8 mouse cellular contexts compared by ENCODE assay signal in the genomic region with DNA sequence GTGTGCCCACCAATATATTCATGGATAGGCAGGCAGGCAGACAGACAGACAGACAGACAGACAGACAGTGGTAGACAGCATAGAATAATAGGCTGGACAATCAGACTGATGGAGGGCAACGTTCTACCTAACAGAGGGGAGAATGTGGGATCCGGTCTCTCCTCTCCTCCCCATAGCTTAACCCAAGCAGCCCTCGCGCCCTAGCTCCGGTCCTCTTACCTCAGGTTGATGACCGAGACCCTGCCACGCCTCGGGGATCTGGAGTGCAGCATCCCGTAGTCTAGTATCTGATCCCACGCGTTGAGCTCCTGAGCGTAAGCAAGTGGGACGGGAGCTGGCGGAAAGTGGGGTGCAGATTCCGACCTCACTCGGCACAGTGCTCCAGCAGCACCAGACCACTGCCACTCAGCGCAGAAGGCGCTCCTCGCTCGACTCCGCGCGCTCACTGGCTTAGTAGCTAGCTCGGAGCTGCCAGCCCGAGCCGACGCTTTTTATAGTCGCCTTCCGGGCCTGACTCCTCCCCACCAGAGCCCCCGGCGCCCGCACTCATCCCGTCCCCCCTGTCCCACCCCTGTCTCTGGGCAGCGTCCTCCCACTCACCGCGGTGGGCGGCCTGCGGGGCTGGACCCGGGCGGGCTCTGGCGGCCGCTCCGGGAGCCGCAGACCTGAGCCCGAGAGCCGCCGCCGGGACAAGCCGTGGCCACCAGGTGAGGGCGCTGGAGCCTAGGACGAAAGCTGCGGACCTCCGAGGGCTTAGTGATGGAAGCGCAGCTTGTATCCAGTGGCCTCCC. TPM values are rescaled to one million over a fixed set of nuclear protein-coding genes. Genes with fewer than 3 reads are reported as not detected.
DNase-seq lines count a peak whose midpoint lies in the region; ATAC-seq lines count a peak whose summit lies in the region.

Gene Cemip, minus strand, starts transcription at position 464 of the 791 bp plus-strand sequence.

- no peaks in the 10 kb centered on the region for H3K36me3 ChIP-seq in hindbrain, embryonic 16.5 days (ENCODE audit: control insufficient read depth, insufficient read depth, low read length)

- peaks cover 7% of the 10 kb centered on the region for H3K4me1 ChIP-seq in hindbrain, embryonic 16.5 days (ENCODE audit: control insufficient read depth, insufficient read depth, low read depth, low read length)

- peak; percentile 50 for ATAC-seq in common myeloid progenitor, adult 5-6 weeks (replicated peaks; ENCODE audit: low read depth, poor library complexity, severe bottlenecking)
- ATAC-seq in hindbrain, embryonic 16.5 days: peak; percentile 92

- no peak within 1 kb of the TSS for H3K27ac ChIP-seq in hindbrain, embryonic 16.5 days (ENCODE audit: low read depth, low read length)

- peak within 1 kb of the TSS; percentile 71 for H3K4me2 ChIP-seq in hindbrain, embryonic 16.5 days (ENCODE audit: low read length)

- H3K4me3 ChIP-seq in hindbrain, embryonic 16.5 days (ENCODE audit: low read length): peak within 1 kb of the TSS; percentile 49

- peak; percentile 81 for DNase-seq in ZHBTc4 (ENCODE audit: low read depth, low spot score)
- DNase-seq in gastrocnemius, adult 8-10 months (ENCODE audit: low spot score in 2 of 2): peak; percentile 56 to 57
- DNase-seq in left cerebral cortex, adult 11 months (ENCODE audit: low spot score): peak; percentile 70
- peak; percentile 89 for DNase-seq in lung, postnatal 14 days
- peak; percentile 72 for DNase-seq in retina, postnatal 7 days (ENCODE audit: low read depth, low spot score)
- peak; percentile 67 to 71 for DNase-seq in thymus, postnatal 36 days

- WGBS in hindbrain, embryonic 16.5 days: under 1% methylated on average over 42 of the region's 54 CpGs

- no peaks in the 10 kb centered on the region for H3K9me3 ChIP-seq in hindbrain, embryonic 16.5 days (ENCODE audit: control insufficient read depth, low read length)

- no peaks in the 10 kb centered on the region; the same call in none of the 2 replicates for H3K27me3 ChIP-seq in hindbrain, embryonic 16.5 days (replicated peaks; ENCODE audit: control insufficient read depth, insufficient read depth, low read length)

- peak within 1 kb of the TSS; percentile 67 for H3K9ac ChIP-seq in hindbrain, embryonic 16.5 days (ENCODE audit: low read depth, low read length)

RNA-seq across cellular contexts. Expression of gene Cemip, which starts in this region (rescaled TPM):
- not detected in 2 replicates for total RNA-seq in common myeloid progenitor, adult 5-6 weeks (2017)
- under 1 TPM in 1 of 4 experiments, not detected in 3; 0.15 TPM for total RNA-seq in gastrocnemius, adult 8-10 months (2022)
- 0.81 and 0.97 TPM in 2 replicates for polyA plus RNA-seq in hindbrain, embryonic 16.5 days (2015; fragmentation: Nextera tagmentation; extraction: Ambion mirVana)

Comparison
In these comparisons a context has a peak if more than half of its experiments do, and no peak if none do; other contexts are left out.
1. Peak in ATAC-seq in common myeloid progenitor, adult 5-6 weeks; RNA of the gene not detected or under 1 TPM.
2. Peak in DNase-seq in gastrocnemius, adult 8-10 months; RNA of the gene not detected or under 1 TPM.
3. Peak in ATAC-seq, H3K4me3 ChIP-seq, H3K9ac ChIP-seq and H3K4me2 ChIP-seq in hindbrain, embryonic 16.5 days; RNA of the gene not detected or under 1 TPM.